Mouse (Mus musculus): ENCODE measurements at regions not wholly inside any gene's neighbourhood (a gene's known extent, or its start where the extent isn't known, plus 50 kb on each side); places are given as distances from the start of the nearest gene placed in this dataset.

DNA sequence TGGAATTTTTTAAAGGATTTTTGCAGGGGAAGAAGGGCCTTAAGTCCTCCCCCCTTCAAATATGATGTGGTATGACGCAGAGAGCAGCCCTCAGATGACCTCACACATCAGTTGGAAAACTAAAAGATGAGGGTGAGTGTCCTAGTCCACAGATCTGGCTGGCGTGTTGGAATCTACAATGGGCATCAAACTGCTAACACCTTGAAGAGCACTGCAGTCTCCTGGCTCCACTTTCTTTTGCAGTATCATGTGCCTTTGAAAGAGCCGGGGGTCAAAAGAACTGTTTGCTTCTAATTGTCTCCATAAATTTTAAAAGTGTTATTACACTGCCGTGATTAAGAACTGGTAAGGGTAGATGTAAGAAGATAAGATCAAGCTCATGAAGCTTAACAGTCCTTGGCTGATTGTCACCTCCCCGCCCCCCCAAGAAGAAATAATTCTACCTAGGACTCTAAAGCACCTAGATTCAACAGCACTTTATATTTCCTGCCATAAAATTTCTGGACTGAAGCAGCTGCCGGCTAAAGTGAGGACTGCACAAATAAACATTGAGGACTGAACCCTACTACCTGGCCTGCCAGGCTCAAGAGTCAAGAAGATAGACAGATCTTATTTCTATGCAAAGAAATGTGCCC lies 402.7 kb downstream of the Gsdmc2 start:
- Histone ChIP-seq H3K4me3 (ENCODE audit: insufficient read depth in 1 of 2, low read depth in 1 of 2, low read length in 2 of 2, poor library complexity in 1 of 2, severe bottlenecking in 1 of 2) (no peak overlapping the region), H3K36me3 (ENCODE audit: control insufficient read depth, insufficient read depth, low read length, poor library complexity, severe bottlenecking) (no peaks in the 10 kb centered on the region), H3K4me1 (ENCODE audit: control insufficient read depth in 2 of 2, insufficient read depth in 2 of 2, low read length in 2 of 2, poor library complexity in 1 of 2) (no peaks in the 10 kb centered on the region), H3K9ac (ENCODE audit: insufficient read depth, low read depth, low read length, poor library complexity, severe bottlenecking) (no peak overlapping the region), H3K27ac (ENCODE audit: insufficient read depth, low read depth, low read length, poor library complexity, severe bottlenecking) (no peak overlapping the region), H3K9me3 (ENCODE audit: control insufficient read depth, insufficient read depth, low read depth, low read length) (no peaks in the 10 kb centered on the region)
- TF ChIP-seq CHD2 (IDR thresholded peaks at IDR 0.05; ENCODE audit: low read depth, low read length) (no peak), MAFK (IDR thresholded peaks at IDR 0.05; ENCODE audit: insufficient read depth, low read depth, low read length) (no peak), HCFC1 (IDR thresholded peaks at IDR 0.05; ENCODE audit: borderline replicate concordance, insufficient read depth, low read length) (no peak), ZC3H11A (IDR thresholded peaks at IDR 0.05; ENCODE audit: borderline replicate concordance, low read depth, low read length) (no peak), ZNF384 (IDR thresholded peaks at IDR 0.05; ENCODE audit: low read depth, low read length) (no peak)
- in situ Hi-C loops (cut with MboI; ENCODE audit: low sequenced_read_pairs in 2 of 2, unreplicated experiment in 2 of 2), result no loop called here
- no peak for DNase-seq (ENCODE audit: low read depth, low spot score)

- in situ Hi-C loops (cut with MboI; ENCODE audit: low sequenced_read_pairs in 2 of 2, unreplicated experiment in 2 of 2), result no loop called here
- H3K27ac ChIP-seq (ENCODE audit: insufficient read depth, low read depth, low read length, poor library complexity, severe bottlenecking), result no peak overlapping the region
- H3K36me3 ChIP-seq (ENCODE audit: control insufficient read depth, insufficient read depth, low read length, poor library complexity, severe bottlenecking), result no peaks in the 10 kb centered on the region
- no peak overlapping the region for H3K9ac ChIP-seq (ENCODE audit: insufficient read depth, low read depth, low read length, poor library complexity, severe bottlenecking)
- DNase-seq (ENCODE audit: low read depth, low spot score), result no peak
- H3K4me1 ChIP-seq (ENCODE audit: control insufficient read depth in 2 of 2, insufficient read depth in 2 of 2, low read length in 2 of 2, poor library complexity in 1 of 2), result no peaks in the 10 kb centered on the region
- no peak overlapping the region for H3K4me3 ChIP-seq (ENCODE audit: insufficient read depth in 1 of 2, low read depth in 1 of 2, low read length in 2 of 2, poor library complexity in 1 of 2, severe bottlenecking in 1 of 2)
- H3K9me3 ChIP-seq (ENCODE audit: control insufficient read depth, insufficient read depth, low read depth, low read length), result no peaks in the 10 kb centered on the region
- TF ChIP-seq HCFC1 (IDR thresholded peaks at IDR 0.05; ENCODE audit: borderline replicate concordance, insufficient read depth, low read length) (no peak), MAFK (IDR thresholded peaks at IDR 0.05; ENCODE audit: insufficient read depth, low read depth, low read length) (no peak), CHD2 (IDR thresholded peaks at IDR 0.05; ENCODE audit: low read depth, low read length) (no peak), ZNF384 (IDR thresholded peaks at IDR 0.05; ENCODE audit: low read depth, low read length) (no peak), ZC3H11A (IDR thresholded peaks at IDR 0.05; ENCODE audit: borderline replicate concordance, low read depth, low read length) (no peak)
These were observed 432.3 kb downstream of the Gsdmc2 start for GRCm38 (mm10) chr15:63412649-63413048.

DNA sequence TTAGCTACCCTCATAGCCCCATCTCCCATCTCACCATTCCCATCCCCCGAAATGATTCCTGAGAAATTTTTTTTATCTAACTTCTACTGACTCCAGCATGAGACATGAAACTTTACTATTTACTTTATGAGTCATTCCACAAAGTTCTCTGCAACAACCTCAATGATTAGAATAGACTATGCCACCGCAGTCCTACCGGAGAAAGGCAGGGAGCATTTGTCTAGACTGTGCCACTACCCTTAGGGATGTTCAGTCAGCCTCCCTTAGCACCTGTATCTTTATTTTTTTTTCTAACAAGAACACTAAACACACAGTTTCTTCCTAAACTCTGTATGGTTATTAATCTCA lies 433.2 kb downstream of the Gsdmc2 start:
- H3K36me3 ChIP-seq (ENCODE audit: control insufficient read depth, insufficient read depth, low read length, poor library complexity, severe bottlenecking), result no peaks in the 10 kb centered on the region
- H3K9ac ChIP-seq (ENCODE audit: insufficient read depth, low read depth, low read length, poor library complexity, severe bottlenecking), result no peak overlapping the region
- in situ Hi-C loops (cut with MboI; ENCODE audit: low sequenced_read_pairs in 2 of 2, unreplicated experiment in 2 of 2), result no loop called here
- no peak overlapping the region for H3K4me3 ChIP-seq (ENCODE audit: insufficient read depth in 1 of 2, low read depth in 1 of 2, low read length in 2 of 2, poor library complexity in 1 of 2, severe bottlenecking in 1 of 2)
- H3K27ac ChIP-seq (ENCODE audit: insufficient read depth, low read depth, low read length, poor library complexity, severe bottlenecking), result no peak overlapping the region
- DNase-seq (ENCODE audit: low read depth, low spot score), result no peak
- H3K9me3 ChIP-seq (ENCODE audit: control insufficient read depth, insufficient read depth, low read depth, low read length), result no peaks in the 10 kb centered on the region
- TF ChIP-seq HCFC1 (IDR thresholded peaks at IDR 0.05; ENCODE audit: borderline replicate concordance, insufficient read depth, low read length), result no peak
- no peak for TF ChIP-seq ZC3H11A (IDR thresholded peaks at IDR 0.05; ENCODE audit: borderline replicate concordance, low read depth, low read length)
- TF ChIP-seq CHD2 (IDR thresholded peaks at IDR 0.05; ENCODE audit: low read depth, low read length), result no peak
- no peak for TF ChIP-seq ZNF384 (IDR thresholded peaks at IDR 0.05; ENCODE audit: low read depth, low read length)
- no peak for TF ChIP-seq MAFK (IDR thresholded peaks at IDR 0.05; ENCODE audit: insufficient read depth, low read depth, low read length)
- no peaks in the 10 kb centered on the region for H3K4me1 ChIP-seq (ENCODE audit: control insufficient read depth in 2 of 2, insufficient read depth in 2 of 2, low read length in 2 of 2, poor library complexity in 1 of 2)

DNA sequence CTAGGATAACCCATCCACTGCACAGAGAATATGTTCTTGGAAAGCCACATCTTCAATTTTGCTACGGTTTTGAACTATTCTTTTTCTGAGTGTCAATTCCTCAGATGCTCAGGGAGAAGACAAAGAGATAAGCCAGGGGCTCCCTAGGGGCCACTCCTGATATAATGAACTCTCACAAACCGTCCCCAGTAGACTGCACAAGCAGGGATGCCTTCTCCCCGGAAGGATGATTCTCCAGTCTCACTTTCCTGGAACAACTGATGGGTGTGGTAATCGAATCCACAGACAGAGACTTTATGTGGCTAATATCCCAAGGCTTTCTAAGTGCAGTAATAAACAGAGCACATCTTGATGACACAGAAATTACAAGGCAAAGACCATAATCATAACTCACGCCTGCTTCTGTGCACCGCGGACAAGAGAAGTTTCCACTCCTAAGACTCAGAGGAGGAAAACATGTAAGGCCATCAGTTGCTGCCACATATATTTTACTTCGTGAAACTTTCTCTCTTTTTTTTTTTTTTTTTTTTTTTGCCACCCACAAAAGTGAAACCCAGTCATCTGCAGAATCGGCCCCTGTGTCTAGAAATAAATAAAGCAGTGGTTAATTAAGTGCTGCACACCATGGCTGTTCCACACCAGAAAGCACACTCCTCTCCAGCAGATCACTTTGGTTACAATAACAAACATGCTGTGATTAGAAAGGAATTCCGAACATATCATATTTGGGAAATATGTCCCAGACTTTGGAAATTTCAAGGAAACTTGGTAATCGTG lies 433.8 kb downstream of the Gsdmc2 start:
- Histone ChIP-seq H3K9me3 (ENCODE audit: control insufficient read depth, insufficient read depth, low read depth, low read length) (no peaks in the 10 kb centered on the region), H3K4me1 (ENCODE audit: control insufficient read depth in 2 of 2, insufficient read depth in 2 of 2, low read length in 2 of 2, poor library complexity in 1 of 2) (no peaks in the 10 kb centered on the region), H3K27ac (ENCODE audit: insufficient read depth, low read depth, low read length, poor library complexity, severe bottlenecking) (no peak overlapping the region), H3K36me3 (ENCODE audit: control insufficient read depth, insufficient read depth, low read length, poor library complexity, severe bottlenecking) (no peaks in the 10 kb centered on the region), H3K9ac (ENCODE audit: insufficient read depth, low read depth, low read length, poor library complexity, severe bottlenecking) (no peak overlapping the region), H3K4me3 (ENCODE audit: insufficient read depth in 1 of 2, low read depth in 1 of 2, low read length in 2 of 2, poor library complexity in 1 of 2, severe bottlenecking in 1 of 2) (no peak overlapping the region)
- no peak for DNase-seq (ENCODE audit: low read depth, low spot score)
- in situ Hi-C loops (cut with MboI; ENCODE audit: low sequenced_read_pairs in 2 of 2, unreplicated experiment in 2 of 2), result no loop called here
- no peak for TF ChIP-seq ZNF384 (IDR thresholded peaks at IDR 0.05; ENCODE audit: low read depth, low read length)

Data from ES-E14 (cell line).